Mouse (Mus musculus): ENCODE results near the gene Itln1. TPM values are rescaled to one million over a fixed set of nuclear protein-coding genes. Genes with fewer than 3 reads are reported as not detected.

Gene Itln1
- polyA plus RNA-seq, 1 experiment from 2014 or later, result not detected

DNA sequence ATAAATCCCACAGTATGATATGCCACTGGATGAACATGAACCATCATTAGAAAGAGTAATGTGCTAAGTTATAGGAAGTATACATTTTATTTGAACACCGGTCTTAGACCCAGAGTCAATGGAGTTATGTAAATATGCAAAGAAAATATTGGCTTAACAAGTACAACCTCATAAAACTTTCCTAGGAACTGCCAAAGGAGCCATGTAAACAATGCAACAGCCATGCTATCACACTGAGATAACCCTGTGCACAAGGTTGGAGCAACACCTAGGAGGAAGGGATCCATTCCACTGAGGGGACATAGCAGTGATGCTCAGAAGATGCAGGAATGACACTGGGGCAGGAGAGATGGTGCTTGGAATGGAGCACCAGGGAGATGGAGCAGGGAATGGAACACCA, 21.3 kb downstream of the Itln1 start:
- Histone ChIP-seq H3K4me1 (replicated peaks) (no peaks in the 10 kb centered on the region), H3K4me2 (no peak overlapping the region), H3K36me3 (no peaks in the 10 kb centered on the region), H3K9me3 (replicated peaks) (peaks cover 6% of the 10 kb centered on the region; the same call in 1 of the 2 replicates), H3K27ac (ENCODE audit: poor library complexity, severe bottlenecking) (no peak overlapping the region), H3K27me3 (replicated peaks) (no peaks in the 10 kb centered on the region), H3K4me3 (no peak overlapping the region), H3K9ac (no peak overlapping the region)
- ATAC-seq (ENCODE audit: insufficient number of reproducible peaks, low FRiP score), result no peak
- 87% methylated on average over 1 of the region's 1 CpGs for WGBS

DNA sequence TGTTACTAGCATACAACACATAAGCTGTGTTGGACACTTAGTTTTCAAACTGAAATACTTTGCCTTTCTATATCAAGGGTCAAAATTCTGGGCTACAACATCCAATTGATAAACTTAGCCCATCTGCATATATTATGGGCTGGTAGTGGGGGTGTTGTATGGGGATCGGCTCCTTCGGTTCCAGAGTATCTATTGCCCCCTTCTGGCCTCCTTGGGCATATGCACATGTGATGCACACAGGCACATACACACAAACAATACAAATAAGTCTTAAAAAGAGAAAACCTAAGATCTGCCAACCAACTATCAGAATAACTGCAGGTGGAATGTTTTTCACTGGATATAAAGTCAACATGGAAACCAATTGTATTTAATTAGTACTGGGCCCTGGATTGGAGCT, 21.9 kb downstream of the Itln1 start:
- H3K4me2 ChIP-seq, result no peak overlapping the region
- ATAC-seq (ENCODE audit: insufficient number of reproducible peaks, low FRiP score), result no peak
- H3K4me3 ChIP-seq, result no peak overlapping the region
- H3K27ac ChIP-seq (ENCODE audit: poor library complexity, severe bottlenecking), result no peak overlapping the region
- peaks cover 6% of the 10 kb centered on the region; the same call in 1 of the 2 replicates for H3K9me3 ChIP-seq (replicated peaks)
- no peaks in the 10 kb centered on the region for H3K4me1 ChIP-seq (replicated peaks)
- no peak overlapping the region for H3K9ac ChIP-seq
- no peaks in the 10 kb centered on the region for H3K27me3 ChIP-seq (replicated peaks)
- WGBS, result 84% methylated on average over 2 of the region's 2 CpGs
- no peaks in the 10 kb centered on the region for H3K36me3 ChIP-seq

DNA sequence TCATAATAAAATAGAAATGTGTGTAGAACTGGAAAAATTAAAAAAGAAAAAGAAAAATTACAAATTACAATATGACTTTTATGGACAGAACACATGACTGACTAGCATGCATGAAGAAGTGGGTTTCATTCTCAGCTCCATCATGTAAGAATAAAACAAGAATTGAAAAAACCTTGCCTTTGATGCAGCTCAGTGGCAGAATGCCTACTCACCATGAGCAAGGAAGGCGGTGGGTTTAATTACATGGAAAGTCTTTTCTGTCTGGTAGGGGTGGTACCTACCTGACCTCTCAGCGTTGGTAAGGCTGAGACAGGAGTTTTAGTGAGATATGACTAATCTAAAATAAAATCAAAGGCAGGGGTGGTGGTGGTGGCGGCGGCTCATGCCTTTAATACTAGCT, 30.5 kb downstream of the Itln1 start:
- peaks cover 9% of the 10 kb centered on the region; the same call in 1 of the 2 replicates for H3K4me1 ChIP-seq (replicated peaks)
- peak overlapping the region; percentile 25 for H3K4me3 ChIP-seq
- H3K9me3 ChIP-seq (replicated peaks), result peaks cover 12% of the 10 kb centered on the region
- 0 out of 2 replicates have a peak overlapping the region, but pooled peaks have one; percentile 21 for H3K9ac ChIP-seq
- ATAC-seq (ENCODE audit: insufficient number of reproducible peaks, low FRiP score), result no peak
- H3K27ac ChIP-seq (ENCODE audit: poor library complexity, severe bottlenecking), result no peak overlapping the region
- H3K27me3 ChIP-seq (replicated peaks), result no peaks in the 10 kb centered on the region
- no peaks in the 10 kb centered on the region; the same call in 1 of the 2 replicates for H3K36me3 ChIP-seq
- peak overlapping the region; percentile 60 for H3K4me2 ChIP-seq
- WGBS, result 74% methylated on average over 4 of the region's 4 CpGs

DNA sequence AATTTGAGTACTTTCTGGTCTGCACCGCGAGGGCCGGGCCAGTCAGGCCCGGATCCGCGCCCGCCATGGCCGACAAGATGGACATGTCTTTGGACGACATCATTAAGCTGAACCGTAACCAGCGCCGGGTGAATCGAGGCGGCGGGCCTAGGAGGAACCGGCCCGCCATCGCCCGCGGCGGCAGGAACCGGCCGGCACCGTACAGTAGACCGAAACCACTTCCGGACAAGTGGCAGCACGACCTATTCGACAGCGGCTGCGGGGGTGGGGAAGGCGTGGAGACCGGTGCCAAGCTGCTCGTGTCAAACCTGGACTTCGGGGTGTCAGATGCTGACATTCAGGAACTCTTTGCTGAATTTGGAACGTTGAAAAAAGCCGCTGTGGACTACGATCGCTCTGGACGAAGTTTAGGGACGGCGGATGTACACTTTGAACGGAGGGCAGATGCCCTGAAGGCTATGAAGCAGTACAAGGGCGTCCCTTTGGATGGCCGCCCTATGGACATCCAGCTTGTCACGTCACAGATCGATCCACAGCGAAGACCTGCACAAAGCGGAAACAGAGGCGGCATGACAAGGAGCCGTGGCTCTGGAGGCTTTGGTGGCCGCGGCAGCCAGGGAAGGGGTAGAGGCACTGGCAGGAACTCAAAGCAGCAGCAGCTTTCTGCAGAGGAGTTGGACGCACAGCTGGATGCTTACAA, 31.4 kb downstream of the Itln1 start:
- under 1% methylated on average over 53 of the region's 53 CpGs for WGBS
- Histone ChIP-seq H3K9ac (peak overlapping the region; percentile 73), H3K4me2 (peak overlapping the region; percentile 68), H3K36me3 (no peaks in the 10 kb centered on the region; the same call in 1 of the 2 replicates), H3K27me3 (replicated peaks) (no peaks in the 10 kb centered on the region), H3K4me3 (peak overlapping the region; percentile 65), H3K9me3 (replicated peaks) (peaks cover 10% of the 10 kb centered on the region), H3K27ac (ENCODE audit: poor library complexity, severe bottlenecking) (peak overlapping the region; percentile 97), H3K4me1 (replicated peaks) (peaks cover 9% of the 10 kb centered on the region; the same call in 1 of the 2 replicates)
- peak; percentile 69 for ATAC-seq (ENCODE audit: insufficient number of reproducible peaks, low FRiP score)

DNA sequence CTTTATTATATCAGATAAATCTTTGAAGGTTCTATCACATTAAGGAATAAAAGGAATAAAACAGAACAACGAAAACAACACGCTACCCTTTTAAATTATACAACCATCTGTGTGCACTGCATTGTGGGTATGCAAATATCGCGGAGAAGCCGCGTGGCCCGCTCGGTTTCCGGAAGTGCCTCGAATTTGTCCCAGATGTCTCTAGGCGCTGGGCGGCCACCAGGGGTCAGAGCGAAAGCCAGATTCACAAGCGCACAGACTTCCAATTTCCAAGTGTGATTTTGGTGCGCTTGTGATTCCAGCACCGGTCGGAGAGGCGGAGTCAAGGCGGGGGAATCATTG, 31.9 kb downstream of the Itln1 start, which contains the start of gene Alyref2:
Gene Alyref2, plus strand, starts transcription at position 229 of the 342 bp plus-strand sequence.
- peak within 1 kb of the TSS; percentile 65 for H3K4me3 ChIP-seq
- no peaks in the 10 kb centered on the region for H3K27me3 ChIP-seq (replicated peaks)
- H3K4me1 ChIP-seq (replicated peaks), result peaks cover 9% of the 10 kb centered on the region; the same call in 1 of the 2 replicates
- peak within 1 kb of the TSS; percentile 73 for H3K9ac ChIP-seq
- WGBS, result under 1% methylated on average over 19 of the region's 19 CpGs
- no peaks in the 10 kb centered on the region; the same call in 1 of the 2 replicates for H3K36me3 ChIP-seq
- peak within 1 kb of the TSS; percentile 97 for H3K27ac ChIP-seq (ENCODE audit: poor library complexity, severe bottlenecking)
- H3K9me3 ChIP-seq (replicated peaks), result peaks cover 10% of the 10 kb centered on the region
- peak within 1 kb of the TSS; percentile 68 for H3K4me2 ChIP-seq
- peak; percentile 85 for ATAC-seq (ENCODE audit: insufficient number of reproducible peaks, low FRiP score)

DNA sequence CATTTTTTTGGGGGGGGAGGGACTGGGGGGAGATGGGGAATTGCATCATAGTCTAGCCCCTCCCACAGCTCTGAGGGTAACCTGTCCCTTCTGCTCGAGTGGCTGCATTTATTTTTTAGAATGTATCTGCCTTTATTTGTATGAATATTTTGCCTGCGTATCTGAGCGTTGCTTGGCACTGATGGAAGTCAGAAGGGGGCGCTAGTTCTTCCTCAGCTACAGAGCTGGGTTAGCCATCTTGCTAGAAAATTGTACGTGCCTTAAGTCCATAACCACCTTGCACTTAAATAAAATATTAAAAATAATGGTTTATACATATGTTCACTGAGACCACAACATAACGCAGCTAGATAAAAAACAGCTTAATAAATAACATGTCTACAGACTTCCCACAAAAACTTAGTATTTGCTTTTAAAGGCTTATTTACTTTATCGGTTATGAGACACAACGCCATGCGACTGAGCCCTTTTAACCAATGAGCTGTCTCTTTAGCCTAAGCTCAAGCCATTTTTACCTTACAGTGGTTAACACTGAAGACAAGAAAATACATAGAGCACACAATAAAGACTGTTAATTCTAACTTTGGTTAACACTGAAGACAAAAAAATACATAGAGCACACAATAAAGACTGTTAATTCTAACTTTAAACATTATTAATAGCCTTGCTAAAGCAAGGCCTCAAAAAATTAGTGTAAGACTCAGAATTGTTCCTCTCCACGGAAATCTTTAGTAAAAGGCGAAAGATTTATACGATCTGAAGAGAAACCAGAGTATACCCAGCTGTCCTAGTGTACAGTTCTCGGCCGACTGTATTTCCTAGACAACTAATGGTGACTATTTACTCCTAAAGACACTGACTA, 32.5 kb downstream of the Itln1 start:
- Histone ChIP-seq H3K4me3 (no peak overlapping the region), H3K4me2 (peak overlapping the region; percentile 68), H3K9me3 (replicated peaks) (peaks cover 10% of the 10 kb centered on the region), H3K9ac (no peak overlapping the region), H3K27me3 (replicated peaks) (no peaks in the 10 kb centered on the region), H3K27ac (ENCODE audit: poor library complexity, severe bottlenecking) (peak overlapping the region; percentile 82), H3K4me1 (replicated peaks) (peaks cover 9% of the 10 kb centered on the region; the same call in 1 of the 2 replicates), H3K36me3 (no peaks in the 10 kb centered on the region; the same call in 1 of the 2 replicates)
- ATAC-seq (ENCODE audit: insufficient number of reproducible peaks, low FRiP score), result peak; percentile 80
- under 1% methylated on average over 14 of the region's 14 CpGs for WGBS

DNA sequence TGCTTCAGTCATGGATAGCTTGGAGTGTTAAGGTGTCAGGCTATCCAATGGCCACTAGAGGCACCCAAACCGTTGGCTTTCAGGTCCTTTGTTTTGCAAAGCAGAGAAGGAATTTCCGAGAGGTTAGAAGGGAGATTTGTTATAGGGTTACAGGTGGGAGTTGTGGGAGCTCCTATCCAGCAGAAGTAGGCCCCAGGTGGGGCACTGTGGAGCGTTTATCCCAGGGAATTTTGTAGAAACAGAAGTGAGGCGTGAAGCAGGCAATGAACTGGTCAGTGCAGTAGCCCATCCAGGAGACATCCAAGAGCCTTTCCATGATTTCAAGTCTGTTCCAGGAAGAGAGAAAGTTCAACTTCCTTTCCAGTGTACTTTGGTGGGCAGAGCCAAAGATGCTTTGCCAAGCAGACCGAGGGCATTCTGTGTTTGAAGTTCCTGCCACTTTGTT, 33.4 kb downstream of the Itln1 start:
- no peaks in the 10 kb centered on the region for H3K27me3 ChIP-seq (replicated peaks)
- H3K36me3 ChIP-seq, result no peaks in the 10 kb centered on the region; the same call in 1 of the 2 replicates
- H3K4me2 ChIP-seq, result peak overlapping the region; percentile 61
- peaks cover 14% of the 10 kb centered on the region for H3K9me3 ChIP-seq (replicated peaks)
- ATAC-seq (ENCODE audit: insufficient number of reproducible peaks, low FRiP score), result no peak
- no peak overlapping the region; the same call in 1 of the 2 replicates for H3K9ac ChIP-seq
- H3K27ac ChIP-seq (ENCODE audit: poor library complexity, severe bottlenecking), result peak overlapping the region; percentile 67
- WGBS, result 5% methylated on average over 5 of the region's 5 CpGs
- peaks cover 9% of the 10 kb centered on the region; the same call in 1 of the 2 replicates for H3K4me1 ChIP-seq (replicated peaks)
- peak overlapping the region; percentile 29 for H3K4me3 ChIP-seq

DNA sequence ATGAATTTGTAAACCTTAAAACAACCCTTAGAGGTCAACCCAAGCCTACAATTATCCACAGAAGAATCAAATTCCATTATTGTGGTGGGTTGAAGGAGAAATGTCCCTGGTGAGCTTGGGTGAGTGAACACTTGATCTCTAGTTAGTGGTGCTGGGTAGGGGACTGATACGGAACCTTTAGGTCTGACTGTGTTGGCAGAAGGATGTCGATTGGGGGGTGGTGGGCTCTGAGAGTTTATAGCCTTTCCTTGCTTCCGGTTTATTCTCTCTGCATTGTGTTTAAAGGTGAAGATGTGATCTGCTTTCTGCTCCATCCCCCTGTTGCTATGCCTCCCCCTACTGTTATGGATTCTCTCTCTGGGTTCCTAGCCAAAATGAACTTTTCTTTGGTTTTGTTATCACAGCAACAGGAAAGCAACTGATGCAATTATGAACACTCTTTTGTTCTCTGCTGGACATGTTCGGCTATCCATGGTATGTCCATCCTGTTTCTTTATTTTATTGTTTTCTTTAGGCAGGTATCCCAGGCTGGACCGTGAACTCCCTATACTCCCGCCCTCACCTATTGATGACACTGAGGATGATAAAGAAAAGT, 34.0 kb downstream of the Itln1 start:
- Histone ChIP-seq H3K4me2 (peak overlapping the region; percentile 61; the same call in 1 of the 2 replicates), H3K9me3 (replicated peaks) (peaks cover 12% of the 10 kb centered on the region), H3K36me3 (no peaks in the 10 kb centered on the region; the same call in 1 of the 2 replicates), H3K4me3 (no peak overlapping the region), H3K4me1 (replicated peaks) (peaks cover 9% of the 10 kb centered on the region; the same call in 1 of the 2 replicates), H3K27me3 (replicated peaks) (no peaks in the 10 kb centered on the region), H3K27ac (ENCODE audit: poor library complexity, severe bottlenecking) (no peak overlapping the region), H3K9ac (no peak overlapping the region)
- 57% methylated on average over 6 of the region's 6 CpGs for WGBS
- no peak for ATAC-seq (ENCODE audit: insufficient number of reproducible peaks, low FRiP score)

DNA sequence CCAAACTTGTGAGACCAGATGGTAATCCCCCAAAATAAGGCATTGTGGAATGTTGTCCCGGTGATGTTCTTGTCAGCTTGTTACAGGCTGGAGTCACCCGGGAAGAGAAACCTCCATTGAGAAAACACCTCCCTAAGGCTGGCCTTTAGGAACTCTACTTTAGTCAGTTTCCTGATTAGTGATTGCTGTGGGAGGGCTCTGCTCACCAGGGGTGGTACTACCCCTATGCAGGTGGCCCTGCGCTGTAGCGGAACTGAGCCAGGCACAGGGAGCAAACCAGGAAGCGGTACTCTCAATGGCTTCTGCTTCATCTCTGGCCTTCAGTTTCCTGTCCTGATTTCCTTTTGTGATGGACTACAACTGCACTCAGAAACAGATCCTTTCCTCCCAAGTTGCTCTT, 35.2 kb downstream of the Itln1 start:
- Histone ChIP-seq H3K4me1 (replicated peaks) (no peaks in the 10 kb centered on the region; the same call in 1 of the 2 replicates), H3K9ac (no peak overlapping the region), H3K4me2 (no peak overlapping the region), H3K27ac (ENCODE audit: poor library complexity, severe bottlenecking) (no peak overlapping the region), H3K9me3 (replicated peaks) (peaks cover 4% of the 10 kb centered on the region), H3K36me3 (no peaks in the 10 kb centered on the region), H3K4me3 (no peak overlapping the region), H3K27me3 (replicated peaks) (no peaks in the 10 kb centered on the region)
- WGBS, result 73% methylated on average over 5 of the region's 5 CpGs
- no peak for ATAC-seq (ENCODE audit: insufficient number of reproducible peaks, low FRiP score)

DNA sequence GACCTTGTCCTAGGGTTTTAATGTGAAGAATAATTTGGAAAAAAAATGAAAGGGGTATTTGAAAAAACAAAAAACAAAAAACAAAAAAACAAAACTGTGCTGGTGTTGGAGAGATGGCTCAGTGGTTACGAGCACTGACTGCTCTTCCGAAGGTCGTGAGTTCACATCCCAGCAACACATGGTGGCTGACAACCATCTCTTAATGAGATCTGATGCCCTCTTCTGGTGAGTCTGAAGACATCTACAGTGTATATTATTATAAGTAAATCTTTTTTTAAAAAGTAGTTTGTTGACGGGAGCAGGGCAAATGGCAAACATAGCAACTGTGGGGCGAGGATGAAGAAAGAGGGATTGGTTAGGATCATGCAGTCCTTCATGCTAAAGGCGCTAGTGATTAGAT, 39.7 kb downstream of the Itln1 start:
- Histone ChIP-seq H3K4me1 (replicated peaks) (no peaks in the 10 kb centered on the region), H3K9me3 (replicated peaks) (peaks cover 20% of the 10 kb centered on the region), H3K27ac (ENCODE audit: poor library complexity, severe bottlenecking) (no peak overlapping the region), H3K9ac (no peak overlapping the region), H3K4me2 (no peak overlapping the region), H3K36me3 (no peaks in the 10 kb centered on the region), H3K27me3 (replicated peaks) (no peaks in the 10 kb centered on the region), H3K4me3 (no peak overlapping the region)
- ATAC-seq (ENCODE audit: insufficient number of reproducible peaks, low FRiP score), result no peak
- WGBS, result 86% methylated on average over 6 of the region's 6 CpGs
